Mouse (Mus musculus) layer of hippocampus, adult 2 months (tissue): Measurements from ENCODE around the gene Grin2d. TPM values are rescaled to one million over a fixed set of nuclear protein-coding genes. Genes with fewer than 3 reads are reported as not detected.

Experiments used
- DNase-seq, 2 experiments: peaks; one replicate each; pipeline ENCODE4 v3.0.0; 2022; ENCODE audit warnings: low spot score in 2 of 2
- H3K27ac ChIP-seq: fragments of 200-600 bp; 2 replicates; pipeline ENCODE4 v1.8.1; 2022
- H3K4me3 ChIP-seq: fragments of 200-600 bp; 2 replicates; pipeline ENCODE4 v1.8.1; 2022; ENCODE audit warnings: mild to moderate bottlenecking
- CTCF ChIP-seq: fragments of 200-600 bp; conservative IDR thresholded peaks from 2 replicates; pipeline ENCODE4 v1.8.1; 2022; ENCODE audit warnings: antibody characterized with exemption, mild to moderate bottlenecking, moderate library complexity
- total RNA-seq, 2 experiments: library from RNA; stranded (reverse); gene quantifications; 2 replicates each; pipeline ENCODE4 v1.2.3; 2021

Gene Grin2d
- total RNA-seq, 2 experiments from 2014 or later = 10.0 to 11.6 TPM

GRCm38 (mm10) chr7:45826631-45827030 lies 51.5 kb downstream of the Grin2d start:
- DNase-seq = no peak
- no peak overlapping the region for H3K27ac ChIP-seq
- no peak for TF ChIP-seq CTCF
- H3K4me3 ChIP-seq = no peak overlapping the region

GRCm38 (mm10) chr7:45824598-45824997 lies 53.6 kb downstream of the Grin2d start, which contains the start of gene Kcnj14:
TSS of gene Kcnj14 (minus strand) at chr7:45824782.
- no peak for TF ChIP-seq CTCF
- no peak within 1 kb of the TSS for H3K27ac ChIP-seq
- no peak for DNase-seq
- H3K4me3 ChIP-seq = no peak within 1 kb of the TSS

- H3K4me3 ChIP-seq = no peak overlapping the region
- no peak for TF ChIP-seq CTCF
- no peak overlapping the region for H3K27ac ChIP-seq
- no peak for DNase-seq
Measured at GRCm38 (mm10) chr7:45820913-45821312, 57.3 kb downstream of the Grin2d start.

GRCm38 (mm10) chr7:45819843-45820242 lies 58.3 kb downstream of the Grin2d start:
- Histone ChIP-seq H3K27ac (no peak overlapping the region), H3K4me3 (no peak overlapping the region)
- DNase-seq = no peak
- no peak for TF ChIP-seq CTCF

GRCm38 (mm10) chr7:45815984-45816351 lies 62.2 kb downstream of the Grin2d start:
- peak overlapping the region; percentile 80; the same call in 1 of the 2 replicates for H3K27ac ChIP-seq
- H3K4me3 ChIP-seq = no peak overlapping the region
- DNase-seq = no peak
- TF ChIP-seq CTCF = no peak

GRCm38 (mm10) chr7:45815323-45815983 lies 62.7 kb downstream of the Grin2d start:
- TF ChIP-seq CTCF = no peak
- peak overlapping the region; percentile 80 for H3K27ac ChIP-seq
- H3K4me3 ChIP-seq = peak overlapping the region; percentile 57; the same call in 1 of the 2 replicates
- DNase-seq = no peak

GRCm38 (mm10) chr7:45814841-45815240 lies 63.3 kb downstream of the Grin2d start:
- TF ChIP-seq CTCF = no peak
- Histone ChIP-seq H3K27ac (peak overlapping the region; percentile 80), H3K4me3 (peak overlapping the region; percentile 57)
- no peak for DNase-seq

- TF ChIP-seq CTCF = no peak
- peak; percentile 98 to 99 for DNase-seq
- peak within 1 kb of the TSS; percentile 84 for H3K4me3 ChIP-seq
- H3K27ac ChIP-seq = peak within 1 kb of the TSS; percentile 98
Measured at GRCm38 (mm10) chr7:45813787-45814779, 64.1 kb downstream of the Grin2d start, which contains the start of gene Cyth2. TSS of gene Cyth2 (minus strand) at chr7:45814581.

- Histone ChIP-seq H3K4me3 (peak overlapping the region; percentile 84), H3K27ac (peak overlapping the region; percentile 98; the same call in 1 of the 2 replicates)
- no peak for TF ChIP-seq CTCF
- DNase-seq = no peak
Measured at GRCm38 (mm10) chr7:45812921-45813320, 65.3 kb downstream of the Grin2d start.

GRCm38 (mm10) chr7:45809276-45810075 lies 68.7 kb downstream of the Grin2d start:
- TF ChIP-seq CTCF = no peak
- Histone ChIP-seq H3K27ac (peak overlapping the region; percentile 39; the same call in 1 of the 2 replicates), H3K4me3 (no peak overlapping the region)
- no peak for DNase-seq

GRCm38 (mm10) chr7:45808471-45808870 lies 69.7 kb downstream of the Grin2d start:
- no peak for DNase-seq
- H3K4me3 ChIP-seq = no peak overlapping the region
- no peak overlapping the region for H3K27ac ChIP-seq
- no peak for TF ChIP-seq CTCF

GRCm38 (mm10) chr7:45805941-45806340 lies 72.2 kb downstream of the Grin2d start:
- DNase-seq = no peak

GRCm38 (mm10) chr7:45802551-45802950 lies 75.6 kb downstream of the Grin2d start:
- no peak for DNase-seq
- no peak for TF ChIP-seq CTCF
- no peak overlapping the region for H3K4me3 ChIP-seq
- H3K27ac ChIP-seq = no peak overlapping the region

More at GRCm38 (mm10) chr7:45805941-45806340, 72.2 kb downstream of the Grin2d start:
- Histone ChIP-seq H3K4me3 (no peak overlapping the region), H3K27ac (peak overlapping the region; percentile 9; the same call in 1 of the 2 replicates)
- TF ChIP-seq CTCF = no peak
